Mouse (Mus musculus): ENCODE measurements at regions not wholly inside any gene's neighbourhood (a gene's known extent, or its start where the extent isn't known, plus 50 kb on each side); places are given as distances from the start of the nearest gene placed in this dataset.
"Not testable (repeated sequence)": the region's sequence is repeated elsewhere in the genome, so short reads cannot be mapped to it uniquely, and the experiment has no call there.

DNA sequence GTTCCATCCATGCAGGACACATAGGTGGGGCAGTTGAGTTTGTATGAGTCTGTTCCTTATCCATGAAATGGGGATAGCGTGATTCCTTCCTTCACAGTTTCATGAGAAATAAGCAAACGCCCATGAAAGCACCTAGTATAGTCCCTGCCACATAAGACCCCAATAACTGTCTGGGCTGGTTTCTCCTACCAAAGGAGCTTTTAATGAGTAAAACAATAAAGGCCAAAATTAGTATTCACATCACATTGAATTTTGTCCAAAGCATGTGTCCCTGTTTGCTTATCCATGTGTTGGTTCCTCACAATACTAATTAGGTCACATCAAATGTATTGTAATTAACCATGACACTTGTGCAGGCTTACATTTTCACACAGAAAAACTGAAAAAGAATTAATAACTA lies 221.3 kb downstream of the Prdm13 start:
- DNase-seq, result no peak

DNA sequence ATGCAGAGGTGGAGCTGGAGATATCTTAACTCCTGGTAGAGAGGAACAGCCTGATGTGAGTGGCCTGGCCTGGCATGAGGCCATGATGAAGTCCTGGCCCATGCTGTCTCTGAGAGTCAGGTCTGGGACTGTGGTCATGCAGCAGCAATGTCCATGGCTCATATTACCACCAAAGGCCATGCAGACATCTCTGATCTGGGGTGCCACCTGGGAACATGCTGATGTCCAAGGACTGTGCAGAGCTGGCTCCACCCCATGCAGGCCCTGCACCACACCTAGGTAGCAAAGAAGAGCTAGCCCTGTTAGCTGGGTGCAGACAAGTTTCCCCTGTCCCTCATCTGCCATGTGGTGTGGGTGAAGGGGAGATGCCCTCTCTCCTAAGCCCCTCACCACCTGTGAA lies 244.5 kb downstream of the Prdm13 start:
- DNase-seq, result no peak

DNA sequence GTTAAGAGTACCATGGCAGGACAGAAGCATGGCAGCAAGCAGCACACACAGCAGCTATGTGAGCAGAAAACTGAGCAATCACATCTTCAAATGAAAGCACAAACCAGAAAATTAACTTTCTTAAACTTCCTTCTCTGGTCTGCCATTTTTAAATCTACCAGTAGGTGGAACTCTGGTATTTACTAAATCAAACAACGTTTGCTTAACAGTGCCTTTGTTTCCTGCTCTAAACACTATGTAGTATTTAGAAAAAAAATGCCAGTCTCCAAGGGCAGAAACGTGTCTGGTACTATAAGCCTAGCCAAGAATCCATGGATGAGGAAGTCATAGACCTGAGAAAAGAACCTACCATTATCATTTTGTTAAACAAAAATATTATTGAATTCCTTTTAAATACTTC lies 249.1 kb downstream of the Prdm13 start:
- no peak for DNase-seq

DNA sequence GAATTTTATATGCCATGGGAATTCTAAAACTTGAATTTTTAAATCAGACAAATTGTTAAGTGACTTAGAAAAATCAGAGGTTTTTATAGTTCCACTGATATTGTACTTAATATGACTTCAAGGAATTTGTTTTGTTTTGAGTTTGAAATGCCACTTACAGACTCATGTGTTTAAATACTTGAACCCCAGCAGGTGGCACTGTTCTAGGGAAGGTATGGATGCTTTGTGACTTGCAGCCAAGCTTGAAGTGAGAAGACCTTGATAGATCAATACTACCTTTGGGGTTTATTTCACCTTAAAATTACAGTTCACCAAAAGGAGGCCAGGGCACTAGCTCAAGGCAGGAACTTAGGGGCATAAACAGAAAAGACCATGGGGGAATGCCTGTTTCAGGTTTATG lies 277.9 kb downstream of the Prdm13 start:
- DNase-seq, result no peak

DNA sequence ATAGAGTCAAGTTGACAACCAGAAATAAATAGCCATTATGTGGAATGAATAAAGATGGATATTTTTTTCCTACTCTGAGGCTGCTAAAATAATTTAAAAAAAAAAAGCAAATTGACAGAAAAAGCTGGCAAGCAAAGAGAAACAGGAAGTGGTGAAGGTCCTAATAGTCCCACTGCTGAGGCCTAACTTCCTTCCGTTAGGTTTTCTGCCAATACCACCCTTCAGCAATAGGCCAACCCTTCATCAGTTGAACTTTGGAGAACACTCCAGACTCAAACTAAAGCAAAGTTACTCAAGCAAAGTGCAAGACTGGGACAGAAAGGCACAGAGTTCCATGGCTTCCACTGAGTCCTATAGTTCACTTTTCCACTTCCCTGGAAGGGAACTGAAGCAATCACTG lies 316.4 kb downstream of the Prdm13 start:
- DNase-seq, result no peak

DNA sequence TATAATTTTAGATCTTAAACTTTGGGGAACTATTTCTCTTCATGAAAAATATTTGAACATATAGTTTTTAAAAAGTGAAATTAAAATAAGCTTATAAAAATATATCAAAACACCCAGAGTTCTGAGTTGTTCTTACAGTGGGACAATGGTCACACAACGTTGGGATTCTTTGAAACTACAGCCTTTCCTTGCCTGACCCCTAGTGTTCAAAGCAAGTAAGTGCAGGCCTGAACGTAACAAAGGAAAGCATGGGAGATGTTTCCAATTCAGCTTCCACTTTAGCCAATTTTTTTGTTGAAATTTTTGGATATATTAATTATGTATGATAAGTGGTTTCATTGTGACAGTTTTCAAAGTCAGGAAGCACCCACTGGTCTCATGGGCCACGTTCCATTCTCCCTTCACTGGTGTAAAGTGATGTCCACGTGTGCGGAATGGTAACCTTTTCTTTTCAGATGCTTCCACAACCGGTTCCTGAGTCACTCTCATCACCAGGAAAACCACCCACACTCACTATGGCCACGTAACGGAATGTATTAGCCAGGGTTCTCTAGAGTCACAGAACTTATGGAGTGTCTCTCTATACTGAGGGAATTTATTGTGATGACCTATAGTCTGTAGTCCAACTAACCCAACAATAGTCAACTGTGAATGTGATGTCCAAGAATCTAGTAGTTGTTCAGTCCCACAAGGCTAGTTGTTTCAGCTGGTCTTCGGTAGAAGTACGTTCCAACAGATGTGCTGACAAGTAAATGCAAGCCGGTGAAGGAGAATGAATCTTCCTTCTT lies 317.3 kb downstream of the Prdm13 start:
- DNase-seq, result peak; percentile 4

DNA sequence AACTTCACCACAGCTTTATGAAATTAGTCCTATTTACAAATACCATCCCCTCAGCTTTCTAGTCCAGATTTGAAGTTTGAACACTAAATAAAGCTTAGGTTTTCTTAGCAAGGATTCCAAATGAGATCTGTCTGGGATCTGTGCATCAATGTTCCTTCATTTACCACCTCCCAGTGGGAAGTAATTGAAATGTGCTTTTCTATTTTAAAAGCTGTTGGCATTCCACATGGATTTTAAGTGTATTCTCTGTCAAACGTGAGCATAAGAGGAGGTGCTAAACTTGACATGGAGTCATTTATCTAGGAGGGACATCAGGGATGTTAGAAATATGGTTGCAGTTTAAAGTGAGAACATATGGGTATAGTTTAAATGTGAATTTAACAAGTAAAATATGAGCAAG lies 364.0 kb downstream of the Prdm13 start:
- no peak for DNase-seq

DNA sequence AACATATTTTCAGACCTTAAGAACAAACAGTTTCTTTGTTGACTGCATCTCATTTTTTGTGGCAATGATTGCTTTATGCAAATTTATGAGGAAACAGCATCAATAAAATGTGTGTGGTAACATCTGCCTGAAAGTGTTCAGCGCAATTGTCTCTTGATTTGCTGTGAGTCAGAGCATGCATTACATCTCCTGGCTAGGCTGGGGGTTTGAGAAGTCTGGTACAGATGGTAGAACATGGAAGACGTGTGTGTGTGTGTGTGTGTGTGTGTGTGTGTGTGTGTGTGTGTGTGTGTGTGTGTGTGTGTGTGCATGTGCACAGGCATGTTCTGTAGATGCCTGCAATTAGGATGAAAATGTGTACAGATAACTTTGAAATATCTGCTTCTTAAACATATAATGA lies 376.5 kb downstream of the Prdm13 start:
- not testable (repeated sequence) for DNase-seq

DNA sequence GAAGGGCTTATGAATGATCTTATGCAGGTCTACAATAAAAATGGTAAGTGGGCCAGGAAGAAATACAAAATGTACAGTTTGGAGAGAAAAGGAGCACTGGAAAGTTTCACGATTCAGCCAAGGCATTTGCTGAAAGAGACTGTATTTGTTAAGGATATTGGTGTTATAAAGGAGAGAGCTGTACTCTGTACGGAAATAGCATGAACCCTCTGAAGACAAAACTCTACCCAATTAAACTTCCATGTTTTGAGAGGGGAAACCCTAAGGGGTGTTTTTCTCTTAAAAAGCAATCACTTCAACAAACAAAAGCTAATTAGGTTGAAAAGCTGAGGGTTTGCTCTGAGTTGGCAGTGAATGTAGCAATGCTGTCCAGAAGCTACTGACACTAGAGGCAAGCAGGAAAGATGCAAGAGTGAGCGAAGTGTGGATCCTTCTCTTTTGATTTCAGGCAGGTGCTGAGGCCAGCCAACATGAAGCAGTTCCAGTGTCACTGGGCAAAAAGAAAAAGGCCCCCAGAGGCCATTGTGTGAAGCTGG lies 378.2 kb downstream of the Prdm13 start:
- no peak for DNase-seq

DNA sequence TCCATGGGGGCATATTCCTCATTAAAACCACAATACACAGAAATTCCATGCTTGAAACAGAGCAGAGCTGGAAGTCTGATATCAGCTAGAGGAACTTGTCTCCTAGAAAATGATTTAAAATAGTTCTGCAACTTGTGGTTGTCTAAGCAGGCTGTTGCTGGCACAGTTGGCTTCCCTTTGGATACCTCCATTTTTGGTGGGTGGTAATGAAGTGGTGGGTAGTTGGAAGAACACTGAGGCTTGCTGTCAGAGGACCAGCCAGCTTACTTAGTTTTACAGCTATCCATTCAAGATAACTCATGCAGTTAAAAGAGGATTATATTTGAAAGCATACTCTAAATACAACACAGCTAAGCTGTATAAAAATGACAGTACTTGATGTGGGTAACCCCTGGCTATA lies 385.6 kb downstream of the Prdm13 start:
- no peak for DNase-seq

DNA sequence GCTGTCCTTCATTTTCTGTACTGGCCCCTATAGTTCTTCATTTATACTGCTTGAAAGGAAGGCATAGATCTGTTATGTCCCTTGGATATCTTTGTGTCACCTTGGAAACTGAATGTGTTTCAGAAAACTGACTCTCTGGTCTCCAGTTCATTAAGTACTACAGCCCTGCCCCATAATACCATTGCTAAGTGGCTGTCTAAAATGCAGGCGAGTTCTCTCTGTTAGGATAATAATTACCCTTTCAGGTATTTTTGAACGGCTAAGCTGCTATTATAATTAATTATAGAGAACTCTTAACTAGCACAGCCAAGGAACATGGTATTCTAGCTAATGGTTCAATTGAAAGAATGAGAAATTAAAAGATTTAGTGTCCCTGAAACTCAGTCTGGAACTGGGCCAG lies 418.5 kb downstream of the Prdm13 start:
- no peak for DNase-seq

DNA sequence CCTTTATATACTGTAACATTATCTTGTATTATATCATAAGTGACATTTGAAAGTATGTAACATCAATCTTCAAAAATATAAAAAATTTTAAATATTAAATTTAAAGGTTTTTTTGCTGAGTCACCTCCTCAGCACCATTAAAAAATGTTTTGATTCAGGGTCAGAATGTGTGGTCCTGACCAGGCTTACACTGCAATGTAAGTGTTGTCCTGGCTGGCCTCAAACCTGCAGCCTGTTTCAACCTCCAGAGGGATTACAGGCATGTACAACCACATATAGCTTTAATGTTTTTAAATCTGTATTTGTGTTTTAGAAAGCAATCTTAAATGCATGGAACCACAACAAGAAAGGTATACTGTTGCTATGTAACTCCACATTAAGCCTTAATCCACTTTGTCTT lies 418.9 kb downstream of the Prdm13 start:
- DNase-seq, result no peak

DNA sequence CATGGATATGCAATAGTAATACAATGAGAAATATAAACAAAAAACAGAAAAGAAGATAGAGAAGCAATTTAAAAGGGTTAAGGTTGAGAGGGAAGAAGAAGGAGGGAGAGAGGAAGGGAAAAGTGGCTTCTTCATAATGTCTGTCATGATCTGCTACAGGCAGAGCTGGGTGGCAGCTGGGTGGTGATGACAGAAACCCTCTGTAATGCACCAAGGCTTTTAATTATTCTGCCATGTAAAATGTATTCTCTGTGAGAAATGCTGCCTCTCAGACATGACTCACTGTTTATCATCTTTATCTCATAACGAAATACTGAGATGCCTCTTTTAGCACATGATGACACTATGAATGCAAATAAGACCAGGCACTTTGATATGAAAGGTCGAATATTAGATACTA lies 435.4 kb downstream of the Prdm13 start:
- DNase-seq, result no peak

DNA sequence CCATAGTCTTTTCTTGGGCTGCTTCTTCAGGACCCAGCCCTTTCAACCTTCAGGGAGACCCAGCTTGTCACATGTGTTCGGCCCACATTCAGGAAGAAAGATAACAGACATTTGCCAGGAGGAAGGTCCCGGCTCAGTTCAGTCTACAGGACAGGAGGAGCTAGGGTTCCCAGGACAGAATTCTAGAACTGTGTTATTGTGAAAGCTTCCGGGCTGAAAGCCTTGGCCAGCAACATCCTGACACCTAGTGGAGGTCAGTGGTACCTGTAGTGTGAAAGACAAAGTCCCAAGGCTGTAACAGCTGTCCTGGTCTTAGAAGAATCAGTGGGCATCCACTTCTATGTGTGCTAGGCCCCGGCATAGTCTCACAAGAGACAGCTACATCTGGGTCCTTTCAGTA lies 463.1 kb downstream of the Prdm13 start:
- DNase-seq, result peak; percentile 48

DNA sequence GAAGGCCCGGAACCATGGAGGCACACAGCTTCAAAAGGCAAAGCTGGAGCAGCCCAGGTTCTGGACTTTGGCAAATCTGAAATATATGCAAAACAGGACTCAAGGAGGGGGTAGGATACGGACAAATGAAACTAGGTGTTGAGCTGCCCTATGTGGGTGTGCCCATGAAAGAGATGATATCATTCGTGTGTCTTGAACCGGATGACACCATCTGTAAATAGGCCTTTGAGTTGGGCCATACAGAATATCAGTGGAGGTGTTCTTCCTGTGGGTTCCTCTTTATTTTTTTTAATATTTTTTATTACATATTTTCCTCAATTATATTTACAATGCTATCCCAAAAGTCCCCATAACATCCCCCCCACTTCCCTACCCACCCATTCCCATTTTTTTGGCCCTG lies 478.1 kb downstream of the Prdm13 start:
- no peak for DNase-seq

DNA sequence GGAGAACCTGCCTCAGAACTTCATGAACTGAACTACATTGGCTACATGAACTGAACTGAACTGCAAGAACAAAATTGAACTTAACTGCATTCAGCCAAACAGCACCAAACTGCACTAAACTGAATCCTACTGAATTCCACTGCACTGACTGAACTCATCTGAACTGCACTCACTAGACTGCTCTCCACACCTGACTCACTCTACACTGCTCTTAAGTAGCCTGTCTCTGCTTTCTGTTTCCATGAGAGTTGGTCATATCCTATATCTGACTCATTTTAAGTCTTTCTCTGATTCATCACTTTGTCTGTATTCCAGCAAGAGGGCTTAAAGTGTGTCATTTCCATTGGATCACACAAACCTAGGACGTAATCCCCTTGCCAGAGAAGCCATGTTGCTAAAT lies 490.1 kb downstream of the Prdm13 start:
- DNase-seq, result no peak

DNA sequence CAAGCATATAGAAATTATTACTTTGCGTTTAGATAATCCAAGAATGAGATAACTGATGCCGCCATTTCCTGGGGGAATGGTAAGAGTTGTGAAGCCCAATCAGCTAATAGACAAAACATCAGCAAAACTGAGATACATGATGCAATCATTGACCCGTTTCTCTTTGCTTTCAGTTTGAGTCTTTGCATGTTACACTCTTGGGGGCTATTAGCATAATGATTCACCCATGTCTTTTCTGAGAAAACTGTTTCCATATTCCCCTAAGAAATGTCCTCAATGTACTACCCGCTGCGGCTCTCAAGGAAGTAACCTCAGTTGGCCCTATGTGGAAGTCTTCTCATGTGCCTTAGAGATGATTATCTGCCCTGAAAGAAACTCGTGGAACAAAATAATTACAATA lies 512.0 kb downstream of the Prdm13 start:
- no peak for DNase-seq

DNA sequence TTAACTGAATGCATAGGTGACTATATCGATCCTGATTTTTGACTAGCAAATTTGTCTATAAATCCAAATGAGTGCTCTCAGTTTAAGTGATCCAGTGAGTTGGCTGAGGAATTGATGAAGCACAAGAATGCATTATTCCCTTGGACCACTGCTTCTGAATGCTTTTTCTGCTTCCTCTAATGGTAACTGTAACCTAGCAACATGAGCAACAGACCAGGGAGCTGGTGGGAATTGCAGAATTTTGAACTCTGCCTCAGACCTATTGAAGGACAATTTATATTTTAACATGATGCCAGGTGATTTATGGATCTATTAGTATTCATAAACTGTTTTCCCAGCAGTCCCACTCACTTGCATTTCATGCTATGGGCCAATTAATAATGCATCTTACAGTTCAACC lies 512.7 kb downstream of the Prdm13 start:
- DNase-seq, result no peak

DNA sequence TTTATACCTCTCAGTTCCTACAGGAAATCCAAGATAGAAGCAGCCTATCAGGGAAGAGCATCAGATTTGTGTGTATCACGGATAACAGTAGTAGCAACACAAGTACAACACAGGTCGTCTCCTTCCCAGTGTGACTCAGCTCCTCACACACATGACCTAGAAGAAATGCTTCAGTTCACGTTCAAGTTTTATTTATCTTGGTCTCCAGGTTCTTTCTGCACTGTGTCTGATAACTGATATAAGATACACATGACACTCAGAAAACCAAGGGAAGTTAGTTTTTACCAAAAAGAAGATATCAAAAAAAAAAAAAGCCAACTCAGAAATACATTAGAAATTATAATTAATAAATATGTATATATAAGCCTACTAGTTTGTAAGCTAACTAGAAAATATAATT lies 515.0 kb downstream of the Prdm13 start:
- DNase-seq, result no peak

DNA sequence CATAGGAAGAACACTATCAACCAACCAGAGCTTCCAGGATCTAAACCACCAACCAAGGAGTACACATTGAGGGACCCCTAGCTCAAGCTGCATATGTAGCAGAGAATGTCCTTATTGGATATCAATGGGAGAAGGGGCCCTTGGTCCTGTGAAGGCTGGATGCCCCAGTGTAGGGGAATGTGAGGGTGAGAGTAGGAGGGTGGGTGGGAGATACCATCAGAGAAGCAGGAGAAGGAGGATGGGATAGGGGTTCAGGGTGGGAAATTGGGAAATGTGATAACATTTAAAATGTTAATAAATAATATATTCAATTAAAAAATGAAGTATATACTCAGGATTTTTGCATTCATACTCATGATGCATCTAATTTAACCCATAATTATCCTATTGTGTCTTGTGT lies 523.6 kb downstream of the Prdm13 start:
- no peak for DNase-seq

DNA sequence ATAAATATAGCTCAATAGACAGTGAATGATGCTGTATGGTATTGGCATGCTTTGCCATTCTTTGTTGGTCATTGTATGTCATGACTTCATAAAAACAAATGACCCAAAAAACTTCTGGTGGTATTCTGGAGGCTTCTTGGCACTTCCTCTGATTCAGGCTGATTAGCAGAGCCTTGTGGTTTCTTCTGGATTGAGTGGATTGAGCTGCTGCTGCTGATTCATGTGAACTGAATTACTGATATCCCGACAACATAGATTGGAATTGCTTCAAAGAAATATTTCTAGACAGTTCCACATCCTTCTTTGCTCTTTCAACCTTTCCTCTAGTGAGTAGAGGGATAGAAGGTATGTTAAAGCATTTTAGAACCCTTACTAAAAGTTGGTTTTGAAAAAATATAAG lies 559.9 kb downstream of the Prdm13 start:
- DNase-seq, result no peak

DNA sequence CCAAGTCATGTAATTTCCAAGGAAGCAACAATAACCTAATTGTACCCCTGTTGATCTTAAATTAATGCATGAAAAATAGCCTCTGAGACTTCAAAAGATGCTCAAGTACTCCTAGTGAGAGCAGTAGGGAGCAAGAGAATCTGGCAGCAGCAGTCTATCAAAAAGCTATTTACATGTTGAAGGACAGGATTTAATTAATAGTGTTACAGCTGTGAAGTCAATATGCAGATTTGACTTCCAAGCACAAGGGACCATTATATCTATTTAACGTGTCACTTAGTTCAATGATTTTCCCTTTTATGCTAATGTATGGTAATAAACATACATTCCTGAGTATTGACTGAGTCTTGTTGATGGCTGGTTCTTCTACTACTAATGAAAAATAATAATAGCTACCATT lies 590.0 kb downstream of the Prdm13 start:
- no peak for DNase-seq

DNA sequence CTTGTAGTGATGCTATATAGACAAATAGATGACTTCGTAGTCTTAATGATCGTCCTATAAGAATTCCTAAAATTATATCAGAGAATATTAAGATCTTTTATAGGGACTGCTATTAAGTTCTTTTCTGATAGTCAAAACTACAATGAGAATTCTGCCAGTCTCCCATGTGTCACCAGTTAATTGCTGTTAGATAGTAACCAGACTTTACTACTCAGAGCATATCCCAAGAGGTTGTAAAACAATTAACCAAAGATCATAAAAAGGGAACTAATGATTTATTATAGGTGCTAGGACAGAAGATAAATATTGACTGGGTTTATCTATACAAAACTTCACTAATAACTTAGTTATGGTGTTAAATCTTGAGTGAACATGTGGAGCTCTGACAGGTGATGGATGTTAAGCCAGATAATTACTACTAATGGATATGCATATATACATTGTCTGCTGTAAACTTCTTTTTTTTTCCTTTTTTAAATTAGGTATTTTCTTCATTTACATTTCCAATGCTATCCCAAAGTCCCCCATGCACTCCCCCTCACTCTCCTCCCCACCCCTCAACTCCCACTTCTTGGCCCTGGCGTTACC lies 615.5 kb downstream of the Prdm13 start:
- DNase-seq, result no peak
